Mouse (Mus musculus) adrenal gland, postnatal 10 days (tissue): ENCODE results near the gene Gpd1. TPM values are rescaled to one million over a fixed set of nuclear protein-coding genes. Genes with fewer than 3 reads are reported as not detected.
"Not testable (repeated sequence)": the region's sequence is repeated elsewhere in the genome, so short reads cannot be mapped to it uniquely, and the experiment has no call there.

Experiments
- DNase-seq: peaks from one replicate; pipeline ENCODE4 v3.0.0; 2021; ENCODE audit warnings: mixed read lengths
- total RNA-seq, 2 experiments: library from RNA; stranded (reverse); gene quantifications; 2 replicates each; pipeline ENCODE4 v1.2.3; 2021

Gene Gpd1
- total RNA-seq, 2 experiments from 2014 or later, result 1,543 to 1,818 TPM

DNA sequence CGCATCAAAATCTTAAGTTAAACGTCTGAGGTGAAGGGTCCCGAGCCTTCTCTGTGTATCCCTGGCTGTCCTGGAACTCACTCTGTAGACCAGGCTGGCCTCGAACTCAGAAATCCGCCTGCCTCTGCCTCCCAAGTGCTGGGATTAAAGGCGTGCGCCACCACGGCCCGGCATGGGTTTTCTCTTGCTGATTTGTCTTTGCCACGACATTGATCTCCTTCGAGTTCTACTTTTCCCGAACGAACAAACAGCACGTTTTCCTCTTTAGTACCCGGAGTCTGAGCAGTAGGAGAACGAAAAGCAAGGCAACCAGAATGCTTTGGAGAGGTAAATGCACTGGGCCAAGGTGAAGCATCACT is 15.7 kb upstream of the Gpd1 start:
- DNase-seq, result not testable (repeated sequence)

DNA sequence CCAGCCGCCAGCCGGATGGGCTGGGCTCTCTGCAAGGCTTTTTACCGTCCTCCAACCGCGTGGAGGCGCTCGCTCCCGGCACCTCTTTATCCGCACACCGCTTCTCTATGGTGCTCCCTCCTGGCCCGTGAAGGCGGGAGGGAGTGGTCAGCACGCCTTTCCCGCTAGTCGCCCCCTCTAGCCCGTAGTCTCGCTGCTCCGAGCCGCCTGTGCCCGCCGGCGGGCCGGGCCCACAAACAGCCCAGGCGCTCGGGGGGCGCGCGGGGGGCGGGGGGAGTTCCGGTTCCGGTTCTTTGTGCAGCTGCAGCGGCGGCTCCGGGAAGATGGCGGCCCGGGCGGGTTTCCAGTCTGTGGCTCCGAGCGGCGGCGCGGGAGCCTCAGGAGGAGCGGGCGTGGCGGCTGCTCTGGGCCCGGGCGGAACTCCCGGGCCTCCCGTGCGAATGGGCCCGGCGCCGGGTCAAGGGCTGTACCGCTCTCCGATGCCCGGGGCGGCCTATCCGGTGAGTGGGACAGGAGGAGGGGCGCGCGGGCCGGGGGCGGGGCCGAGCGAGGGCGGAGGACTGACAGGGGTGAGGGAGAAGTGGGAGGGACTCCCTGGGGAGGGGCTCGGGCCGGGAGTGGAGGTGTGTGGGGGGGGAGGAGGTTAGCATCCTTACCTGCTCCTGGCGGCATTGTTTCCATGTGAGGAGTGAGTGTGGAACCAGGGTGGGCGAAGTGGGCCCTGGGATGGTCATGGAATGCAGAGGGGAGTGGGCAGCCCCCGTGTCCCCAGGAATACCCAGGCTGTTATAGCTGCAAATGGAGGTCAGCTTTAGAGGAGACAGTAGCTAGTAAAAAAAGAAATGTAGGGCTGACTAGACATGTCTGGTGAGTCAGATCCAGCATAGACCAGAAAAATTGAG is 15.1 kb upstream of the Gpd1 start, which contains the start of gene Smarcd1:
TSS of gene Smarcd1 (plus strand) at position 131 of the 902 bp plus-strand sequence.
- DNase-seq, result peak; percentile 98

DNA sequence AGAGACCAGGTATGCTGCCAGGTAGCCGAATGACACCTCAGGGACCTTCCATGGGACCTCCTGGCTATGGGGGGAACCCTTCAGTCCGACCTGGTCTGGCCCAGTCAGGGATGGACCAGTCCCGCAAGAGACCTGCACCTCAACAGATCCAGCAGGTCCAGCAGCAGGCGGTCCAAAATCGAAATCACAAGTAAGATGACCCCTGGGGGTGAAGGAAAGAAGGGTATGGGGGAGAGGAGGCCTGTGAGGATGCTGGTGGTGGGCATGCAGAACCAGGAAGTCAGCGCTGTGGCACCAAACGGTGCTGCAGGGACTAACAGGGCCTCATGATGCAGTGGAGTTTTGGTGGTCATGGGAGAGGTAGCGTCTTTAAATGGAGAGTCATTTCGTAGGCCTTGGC is 14.2 kb upstream of the Gpd1 start:
- no peak for DNase-seq

DNA sequence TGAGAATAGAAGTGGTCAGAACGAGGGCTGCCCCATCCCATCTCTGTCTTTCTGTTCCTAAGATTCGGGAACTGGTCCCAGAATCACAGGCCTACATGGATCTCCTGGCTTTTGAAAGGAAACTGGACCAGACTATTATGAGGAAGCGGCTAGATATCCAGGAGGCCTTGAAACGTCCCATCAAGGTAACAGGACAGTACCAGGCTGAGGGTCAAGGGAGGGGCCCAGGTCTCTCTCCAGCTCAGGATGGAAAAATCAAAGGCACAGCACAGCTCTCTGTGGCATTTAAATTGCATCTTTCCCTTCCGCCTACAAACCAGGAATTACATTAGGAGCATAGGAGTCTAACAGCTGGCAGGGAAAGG is 13.7 kb upstream of the Gpd1 start:
- no peak for DNase-seq

DNA sequence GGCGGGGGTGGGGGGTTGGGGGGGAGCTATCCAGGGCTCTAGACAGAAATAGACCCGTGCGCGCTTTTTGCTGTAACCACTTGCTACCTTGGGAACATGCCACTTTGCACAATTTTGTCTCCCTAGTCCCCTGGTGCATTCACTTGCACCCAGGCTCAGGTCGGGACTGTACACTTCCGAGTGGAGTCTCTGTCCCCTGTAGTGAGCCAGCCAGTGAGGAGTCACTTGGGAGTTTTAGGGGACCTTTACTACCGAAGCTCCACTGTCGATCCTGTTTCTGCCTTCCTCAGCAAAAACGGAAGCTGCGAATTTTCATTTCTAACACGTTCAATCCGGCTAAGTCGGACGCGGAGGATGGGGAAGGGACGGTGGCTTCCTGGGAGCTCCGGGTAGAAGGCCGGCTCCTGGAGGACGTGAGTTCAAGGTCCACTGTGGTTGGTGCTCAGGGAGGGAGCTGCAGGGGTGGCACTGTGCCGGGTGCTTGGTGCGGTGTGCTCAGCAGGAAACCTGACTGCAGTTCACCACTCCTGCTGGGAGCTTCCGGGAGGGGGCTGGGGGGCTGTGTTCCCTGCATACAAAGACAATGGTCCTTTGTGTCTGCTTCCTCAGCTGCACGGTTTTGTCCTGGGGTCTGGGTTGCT is 13.2 kb upstream of the Gpd1 start:
- DNase-seq, result peak; percentile 72

DNA sequence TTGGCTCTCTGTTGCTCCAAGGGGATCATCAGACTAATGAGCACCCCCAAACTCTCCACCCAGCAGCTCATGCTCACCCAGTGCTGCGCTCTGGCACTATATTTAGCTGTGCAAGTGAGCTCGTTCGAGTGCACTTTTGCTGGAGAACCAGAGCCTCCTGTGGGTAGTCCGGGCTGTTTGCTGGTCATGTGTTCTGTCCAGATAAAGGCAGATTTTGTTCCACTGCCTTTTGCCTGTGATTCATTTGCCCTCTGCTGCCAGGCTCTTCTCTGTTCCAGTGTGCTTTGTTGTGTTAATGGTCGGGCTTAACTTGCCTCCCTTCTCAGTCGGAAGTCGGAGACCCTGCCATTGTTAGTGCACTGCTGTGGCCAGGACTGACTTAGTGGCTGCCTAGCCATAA is 12.4 kb upstream of the Gpd1 start:
- peak; percentile 50 for DNase-seq

DNA sequence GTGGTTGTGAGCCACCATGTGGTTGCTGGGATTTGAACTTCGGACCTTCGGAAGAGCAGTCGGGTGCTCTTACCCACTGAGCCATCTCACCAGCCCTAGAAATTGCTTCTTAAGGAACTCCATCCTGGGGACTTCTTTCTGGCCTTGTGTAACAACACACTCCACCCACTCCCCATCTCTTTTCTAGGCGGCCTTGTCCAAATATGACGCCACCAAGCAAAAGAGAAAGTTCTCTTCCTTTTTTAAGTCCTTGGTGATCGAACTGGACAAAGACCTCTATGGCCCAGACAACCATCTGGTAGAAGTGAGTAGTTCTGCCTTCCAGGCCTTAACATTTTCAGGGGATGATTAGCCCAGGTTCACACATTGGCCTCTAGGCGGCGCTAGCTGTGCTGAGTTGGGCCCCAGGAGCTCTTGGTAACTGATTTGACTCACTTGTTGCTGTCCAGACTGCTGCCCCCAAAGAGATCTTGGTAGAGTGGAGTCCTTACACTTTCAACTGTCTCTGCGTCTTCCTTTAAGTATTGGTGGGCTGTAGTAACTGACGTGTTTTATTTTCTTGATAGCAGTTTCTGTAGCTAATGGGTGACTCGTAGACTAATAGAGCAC is 11.8 kb upstream of the Gpd1 start, which contains the start of gene Gm17349:
TSS of gene Gm17349 (minus strand) at position 51 of the 609 bp plus-strand sequence.
- peak; percentile 79 for DNase-seq

DNA sequence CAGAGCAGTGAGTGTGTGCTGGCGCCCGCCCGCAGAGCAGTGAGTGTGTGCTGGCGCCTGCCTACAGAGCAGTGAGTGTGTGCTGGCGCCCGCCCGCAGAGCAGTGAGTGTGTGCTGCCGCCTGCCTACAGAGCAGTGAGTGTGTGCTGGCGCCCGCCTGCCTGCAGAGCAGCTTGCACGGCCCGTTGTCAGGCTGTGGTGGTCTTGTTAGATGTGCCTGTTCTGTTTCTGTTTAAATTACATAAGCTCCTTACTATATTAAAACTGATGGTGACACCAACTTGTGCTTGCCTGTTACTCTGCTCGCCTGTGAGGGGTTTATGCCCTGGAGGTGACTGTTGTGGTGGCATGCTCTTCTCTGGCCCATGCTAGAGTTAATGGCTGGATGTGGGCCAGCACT is 9.1 kb upstream of the Gpd1 start:
- no peak for DNase-seq

DNA sequence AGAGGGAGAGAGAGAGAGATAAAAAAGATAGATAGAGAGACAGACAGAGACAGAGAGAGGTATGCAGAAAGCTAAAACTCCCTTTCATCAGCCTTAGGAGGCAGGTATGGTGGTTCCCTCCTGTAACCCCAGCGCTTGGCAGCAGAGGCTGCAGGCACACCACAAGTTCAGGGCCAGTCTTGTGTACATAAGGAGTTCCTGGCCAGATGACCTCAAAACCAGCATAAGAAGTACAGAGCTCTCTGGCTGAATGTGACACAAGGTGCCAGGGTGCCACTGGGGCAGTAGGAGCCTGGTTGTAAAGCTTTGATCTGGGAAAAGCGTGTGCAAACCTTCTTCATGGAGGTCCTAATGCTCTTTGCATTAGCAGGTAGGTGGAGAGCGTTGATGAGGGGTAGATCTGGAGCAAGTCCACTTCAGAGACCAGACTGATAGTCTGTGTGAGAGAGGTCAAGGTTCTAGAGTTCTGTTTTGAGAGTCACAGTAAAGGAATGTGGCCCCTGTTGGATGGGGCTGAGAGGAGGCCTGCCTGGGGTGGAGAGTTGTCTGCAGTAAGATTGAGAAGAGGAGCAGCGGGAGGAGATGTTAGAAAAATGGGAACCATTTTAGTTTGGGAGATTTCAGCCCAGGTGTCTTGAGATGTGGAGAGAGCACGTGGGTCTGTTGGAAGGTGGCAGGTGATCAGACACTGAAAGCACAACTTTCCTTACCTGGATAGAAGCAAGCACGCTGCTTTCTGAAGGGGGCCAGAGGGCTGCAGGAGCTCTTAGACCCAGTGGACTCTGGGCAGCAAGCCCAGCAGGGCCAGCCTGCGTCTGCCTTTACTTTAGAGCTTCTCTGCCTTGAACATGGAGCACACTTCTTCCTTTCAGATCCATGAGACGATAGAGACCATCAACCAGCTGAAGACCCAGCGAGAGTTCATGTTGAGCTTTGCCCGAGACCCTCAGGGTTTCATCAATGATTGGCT is 6.8 kb upstream of the Gpd1 start:
- peak; percentile 36 for DNase-seq

DNA sequence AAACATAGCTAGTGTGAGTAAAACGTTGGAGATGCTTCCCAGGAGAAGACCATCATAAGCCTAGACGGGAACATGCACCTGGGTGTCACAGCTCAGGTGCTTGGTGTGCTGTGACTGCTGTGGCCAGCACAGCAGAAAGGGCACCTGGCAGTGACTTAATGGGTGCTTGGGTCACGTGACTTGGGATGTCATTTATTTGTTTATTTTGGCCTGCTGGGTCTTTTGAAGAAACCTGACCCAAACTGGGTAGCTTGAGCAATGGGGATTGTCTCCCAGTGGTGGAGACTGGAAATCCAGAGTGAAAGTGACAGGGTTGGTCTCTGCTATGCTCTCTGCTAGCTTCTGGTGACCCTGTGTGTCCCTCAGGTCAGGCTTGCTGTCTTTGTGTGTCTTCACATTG is 5.8 kb upstream of the Gpd1 start:
- DNase-seq, result peak; percentile 15

DNA sequence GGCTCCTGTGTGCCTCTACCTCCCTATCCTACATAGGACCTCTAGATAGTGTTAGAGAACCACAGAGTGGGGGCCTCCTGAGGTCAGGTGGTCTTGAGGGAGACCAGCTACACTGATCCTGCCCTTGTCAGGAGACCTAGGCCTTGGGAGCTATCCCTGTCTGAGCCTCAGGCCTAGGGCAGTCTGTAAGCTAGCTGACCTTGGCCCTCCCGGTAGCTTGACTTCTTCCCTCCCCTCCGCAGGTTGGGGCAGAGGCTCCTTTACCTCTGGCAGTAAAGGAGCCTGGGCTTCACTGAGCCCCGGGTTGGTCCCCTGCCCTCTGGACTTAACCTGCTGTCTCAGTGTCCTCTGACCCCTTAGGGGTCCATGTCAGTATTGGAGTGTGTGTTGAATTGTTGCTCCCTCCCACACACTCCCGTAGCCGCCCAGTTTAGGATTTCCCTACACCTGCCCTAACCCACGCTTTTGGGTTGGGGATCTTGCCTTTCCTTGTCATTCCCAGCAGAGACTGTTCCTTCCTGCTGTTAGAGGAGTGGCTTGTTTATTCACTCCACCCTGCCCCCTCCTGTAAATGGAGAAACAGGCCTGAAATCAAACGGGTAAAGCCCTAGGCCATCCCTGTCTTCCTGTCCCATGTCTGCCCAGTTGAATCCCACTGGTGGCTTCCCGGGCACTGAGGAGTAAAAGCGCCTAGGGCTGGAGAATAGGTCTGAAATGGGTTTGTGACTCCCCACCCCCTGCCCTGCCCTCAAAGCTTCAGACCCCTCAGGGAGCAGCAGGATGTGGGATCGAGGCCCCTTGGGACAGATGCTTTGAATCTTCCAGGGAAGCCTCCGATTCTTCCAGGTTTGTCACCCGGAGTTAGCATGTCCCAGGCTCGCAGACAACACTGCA is 4.4 kb upstream of the Gpd1 start:
- DNase-seq, result peak; percentile 22

DNA sequence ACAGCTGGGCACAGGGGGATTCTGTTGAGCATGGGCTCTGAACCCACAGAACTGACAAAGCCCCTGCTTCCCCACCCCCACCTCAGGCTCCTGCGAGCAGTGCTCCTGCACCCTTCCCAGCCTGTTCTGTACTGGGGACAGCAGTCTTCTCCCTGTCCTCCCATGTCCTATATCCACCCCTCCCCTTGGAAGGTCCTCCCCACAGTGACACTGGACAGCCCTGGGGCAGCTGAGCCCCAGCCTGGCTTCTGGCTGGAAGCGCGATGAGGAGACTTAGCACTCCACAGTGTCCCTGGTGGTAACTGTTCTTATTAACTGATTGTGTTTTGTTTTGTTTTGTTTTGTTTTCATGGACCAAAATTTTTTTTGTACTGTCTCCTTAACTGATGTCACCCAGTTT is 3.7 kb upstream of the Gpd1 start:
- DNase-seq, result peak; percentile 57

DNA sequence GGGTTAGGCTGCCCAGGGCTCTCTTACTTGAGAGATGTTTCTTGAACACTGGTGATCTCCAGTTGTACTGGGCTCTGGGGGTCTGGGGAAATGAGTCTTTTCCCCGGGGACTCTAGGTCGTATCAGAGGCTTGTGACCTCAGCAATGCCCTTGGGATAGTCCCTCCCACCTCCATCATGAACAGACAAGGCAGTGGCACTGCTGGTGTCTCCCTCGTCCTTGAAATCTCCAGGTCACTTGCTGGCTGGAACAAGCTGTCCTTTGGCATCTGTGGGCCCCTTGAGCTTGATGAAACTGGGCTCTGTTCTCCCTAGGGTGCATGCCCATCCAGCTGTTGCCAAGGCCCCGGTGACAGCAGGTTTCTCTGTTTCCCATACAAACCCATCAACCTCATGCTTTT is 3.1 kb upstream of the Gpd1 start:
- DNase-seq, result peak; percentile 83

DNA sequence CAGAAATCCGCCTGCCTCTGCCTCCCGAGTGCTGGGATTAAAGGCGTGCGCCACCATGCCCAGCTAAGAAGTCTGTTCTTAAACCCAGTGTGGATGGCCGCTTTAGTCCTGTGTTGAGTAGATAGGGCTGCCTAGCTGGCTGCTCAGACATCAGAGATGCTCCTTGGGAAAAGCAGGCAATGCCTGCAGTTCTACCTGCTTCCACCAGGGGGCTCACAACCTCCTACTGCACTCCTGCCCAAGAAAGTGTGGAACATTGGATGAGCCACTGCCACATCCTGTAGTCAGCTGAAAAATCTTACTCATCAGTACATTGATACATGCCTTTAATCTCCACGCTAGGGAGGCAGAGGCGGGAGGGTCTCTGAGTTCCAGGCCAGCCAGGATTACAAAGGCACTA is 2.5 kb upstream of the Gpd1 start:
- peak; percentile 85 for DNase-seq

DNA sequence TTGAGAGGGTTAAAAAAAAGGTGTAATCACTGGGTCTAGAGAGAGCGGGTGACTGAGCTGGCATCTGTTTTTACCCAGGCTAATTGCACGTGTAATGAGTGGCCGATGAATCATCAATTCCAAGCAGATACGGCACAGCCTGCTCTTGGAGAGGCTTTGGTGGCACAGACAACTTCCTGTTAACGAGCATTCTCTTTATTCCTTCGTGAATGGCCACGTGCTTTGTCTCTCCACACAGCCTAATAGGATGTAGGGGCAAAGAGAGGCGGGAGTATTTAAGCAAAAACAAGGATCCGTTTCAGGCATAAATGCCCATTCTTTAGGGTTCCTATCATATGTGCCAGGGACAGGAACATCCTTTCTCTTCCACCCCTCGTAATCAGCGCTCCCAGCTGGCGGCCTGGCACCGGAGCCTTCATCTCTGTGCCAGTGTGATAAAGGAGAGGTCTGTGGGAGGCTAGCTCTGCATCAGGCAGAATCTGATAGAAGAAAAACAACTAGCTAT is 1.9 kb upstream of the Gpd1 start:
- peak; percentile 40 for DNase-seq

DNA sequence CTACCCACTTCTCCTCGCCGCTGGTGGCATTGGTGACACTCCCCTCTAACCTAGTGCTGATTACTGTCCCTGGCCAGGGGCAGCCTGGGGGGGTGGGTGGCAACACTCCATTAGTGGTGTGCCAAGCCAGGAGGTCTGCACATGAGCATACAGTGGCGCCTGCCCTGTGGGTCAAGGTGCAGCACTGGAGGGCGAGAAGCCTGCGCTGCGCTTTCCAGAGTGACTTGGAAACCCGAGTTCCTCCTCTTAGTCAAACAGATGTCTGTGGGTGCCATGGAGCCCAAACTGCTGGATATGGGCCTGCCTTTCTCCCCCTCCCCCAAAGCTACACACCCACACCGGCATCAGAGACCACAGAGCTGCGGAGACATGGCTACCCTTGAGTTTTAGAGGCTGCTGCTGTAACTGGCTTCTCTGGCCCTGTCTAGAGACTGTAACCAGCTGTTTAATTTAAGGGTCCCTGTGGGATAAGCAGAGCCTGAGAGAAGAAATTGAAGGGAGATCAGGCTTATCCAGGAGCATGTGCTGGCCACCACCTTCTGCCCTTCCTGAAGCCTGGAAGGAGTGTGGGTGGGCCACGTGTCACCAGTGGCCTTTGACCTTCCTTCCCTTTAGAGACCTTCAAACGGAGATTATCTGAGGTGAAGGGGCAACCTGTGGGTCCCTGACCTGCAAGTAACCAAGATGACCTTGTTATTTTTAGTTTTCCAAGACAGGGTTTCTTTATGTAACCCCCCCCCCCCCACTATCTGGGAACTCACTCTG is 1.2 kb upstream of the Gpd1 start:
- peak; percentile 78 for DNase-seq

DNA sequence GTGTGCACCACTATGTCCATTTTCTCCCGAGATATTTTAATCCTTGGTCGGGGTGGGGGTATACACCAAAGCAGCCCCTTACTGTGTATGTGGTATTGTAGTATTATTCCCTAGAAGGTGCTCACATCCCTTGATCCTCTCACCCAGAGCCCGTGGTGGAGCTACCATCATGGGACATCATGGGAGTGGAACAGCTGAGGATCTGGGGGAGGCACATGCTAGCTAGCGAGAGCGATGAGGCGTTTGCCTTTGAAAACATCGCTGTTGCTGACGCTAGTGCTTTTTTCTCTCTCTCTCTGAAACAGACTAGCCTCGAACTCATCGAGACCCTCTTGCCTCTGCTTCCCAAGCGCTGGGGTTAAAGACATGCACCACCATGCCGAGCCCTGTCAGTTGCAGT is 501 bp upstream of the Gpd1 start:
- no peak for DNase-seq

DNA sequence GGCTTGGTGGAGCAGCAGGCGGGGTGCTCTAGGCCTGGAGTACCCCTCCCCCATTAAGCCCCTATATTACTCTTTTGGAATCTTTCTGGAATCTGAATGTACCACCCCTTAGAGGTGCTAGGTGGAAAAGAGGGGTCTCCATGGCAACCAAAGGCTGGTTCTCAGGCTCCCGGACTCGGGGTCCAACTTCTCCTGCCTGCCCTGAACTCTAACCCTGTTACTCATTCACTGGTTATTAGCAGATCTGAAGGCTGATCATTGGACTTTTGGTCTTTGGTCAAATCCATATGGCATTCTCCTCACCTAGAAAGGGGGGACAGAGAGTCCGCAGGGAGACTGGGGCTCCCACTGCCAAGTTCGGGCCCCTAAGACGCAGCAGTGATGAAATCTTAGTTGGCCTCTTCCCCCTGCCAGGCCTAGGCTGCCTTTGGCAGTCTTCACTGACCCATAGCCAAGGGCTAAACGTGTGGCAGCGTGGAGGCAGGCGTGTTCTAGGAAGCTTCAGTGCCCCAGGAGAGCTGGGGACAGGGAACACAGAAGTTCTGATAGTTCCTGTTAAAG is 1.2 kb downstream of the Gpd1 start:
- peak; percentile 67 for DNase-seq

DNA sequence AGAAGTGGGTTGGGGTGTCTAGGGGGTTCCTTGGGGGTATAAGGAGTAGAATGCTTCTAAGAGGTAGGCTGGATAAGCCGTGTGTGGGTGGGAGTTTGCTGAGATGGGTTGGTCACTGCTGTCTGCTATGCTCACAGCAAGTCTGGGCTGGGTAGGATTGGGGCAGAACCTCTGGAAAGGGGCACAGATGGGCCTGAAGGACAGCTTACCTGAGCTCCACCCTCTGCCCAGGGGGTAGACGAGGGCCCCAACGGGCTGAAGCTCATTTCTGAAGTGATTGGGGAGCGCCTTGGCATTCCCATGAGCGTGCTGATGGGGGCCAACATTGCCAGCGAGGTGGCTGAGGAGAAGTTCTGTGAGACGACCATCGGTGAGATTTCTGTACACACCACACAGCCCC is 2.5 kb downstream of the Gpd1 start:
- peak; percentile 19 for DNase-seq
